In genomic region chr6:113292938-113293337, GRCm38 (mm10) we compare ENCODE assay signal across 17 mouse cellular contexts. TPM values are rescaled to one million over a fixed set of nuclear protein-coding genes. Genes with fewer than 3 reads are reported as not detected.
"Had no signal": no experiment of that assay in that cellular context is flagged by ENCODE, and none has a peak within 500 bp of the region (broad histone marks: within the 10 kb centered on the region; RNA-seq: fewer than 3 reads in every experiment).

No protein-coding gene starts in this region.

- H3K36me3 ChIP-seq: kidney, embryonic 15.5 days; limb, embryonic 15.5 days; liver, embryonic 12.5 days; midbrain, embryonic 10.5 days; neural tube, embryonic 12.5 days had no signal

- ATAC-seq: liver, embryonic 12.5 days had no signal

- H3K27me3 ChIP-seq: kidney, embryonic 15.5 days; limb, embryonic 15.5 days; neural tube, embryonic 12.5 days had no signal

- H3K9ac ChIP-seq: kidney, embryonic 15.5 days; limb, embryonic 15.5 days; liver, embryonic 12.5 days; lung, embryonic 14.5 days; neural tube, embryonic 12.5 days had no signal

- H3K27ac ChIP-seq: kidney, embryonic 15.5 days; left cerebral cortex, adult 2 months; limb, embryonic 15.5 days; liver, embryonic 12.5 days; midbrain, embryonic 10.5 days; neural tube, embryonic 12.5 days had no signal

- DNase-seq: kidney, postnatal 14 days; lung, embryonic 14.5 days; lung, postnatal 10 days; lung, postnatal 4 days; midbrain, embryonic 14.5 days; retina, postnatal 1 day; right cerebral cortex, postnatal 4 days; spleen, adult 18-20 months; thymus, adult 2 months; thymus, postnatal 4 days had no signal

- H3K4me2 ChIP-seq: kidney, embryonic 15.5 days; limb, embryonic 15.5 days; liver, embryonic 12.5 days; lung, embryonic 14.5 days; neural tube, embryonic 12.5 days had no signal

- H3K4me3 ChIP-seq: kidney, embryonic 15.5 days; left cerebral cortex, adult 2 months; limb, embryonic 15.5 days; liver, embryonic 12.5 days; midbrain, embryonic 10.5 days; neural tube, embryonic 12.5 days had no signal

- H3K4me1 ChIP-seq: kidney, embryonic 15.5 days; limb, embryonic 15.5 days; neural tube, embryonic 12.5 days had no signal

- H3K9me3 ChIP-seq: kidney, embryonic 15.5 days; limb, embryonic 15.5 days; liver, embryonic 12.5 days; midbrain, embryonic 10.5 days; neural tube, embryonic 12.5 days had no signal

RNA-seq across cellular contexts. Expression of gene Cpne9, which starts 10.8 kb away (rescaled TPM):
- polyA plus RNA-seq: large intestine, adult 2 months; lung, embryonic 14.5 days had no signal
